Mouse (Mus musculus) heart, postnatal 0 days (tissue): ENCODE results near the gene Cox5b. TPM values are rescaled to one million over a fixed set of nuclear protein-coding genes. Genes with fewer than 3 reads are reported as not detected.

Experiments
- ATAC-seq: fragments of 200-750 bp; cut with Nextera tagmentation; 2 replicates; pipeline ENCODE4 v1.8.0; 2017; ENCODE audit warnings: low read depth, moderate number of reproducible peaks, moderate library complexity; ENCODE audit not compliant: insufficient read depth
- DNase-seq: peaks from one replicate; pipeline ENCODE4 v3.0.0-alpha.2; 2016; ENCODE audit warnings: low spot score
- H3K27ac ChIP-seq: fragments of 300-500 bp; sonication (generic); 2 replicates; pipeline ENCODE4 v1.5.1; 2014; ENCODE audit warnings: low read depth, mild to moderate bottlenecking
- H3K27me3 ChIP-seq: fragments of 300-500 bp; sonication (generic); 2 replicates; pipeline ENCODE4 v1.6.1; 2014; ENCODE audit warnings: low read length, mixed read lengths; ENCODE audit not compliant: control insufficient read depth, insufficient read depth
- H3K36me3 ChIP-seq: fragments of 300-500 bp; sonication (generic); replicated peaks from 2 replicates; pipeline ENCODE4 v1.6.1; 2014; ENCODE audit warnings: low read length, mixed read lengths; ENCODE audit not compliant: control insufficient read depth, insufficient read depth
- H3K4me1 ChIP-seq: fragments of 300-500 bp; sonication (generic); 2 replicates; pipeline ENCODE4 v1.6.1; 2014; ENCODE audit warnings: antibody characterized with exemption; ENCODE audit not compliant: control insufficient read depth, insufficient read depth
- H3K4me2 ChIP-seq: fragments of 300-500 bp; sonication (generic); 2 replicates; pipeline ENCODE4 v1.6.1; 2014; ENCODE audit warnings: low read depth, mild to moderate bottlenecking, low read length, moderate library complexity
- H3K4me3 ChIP-seq: fragments of 300-500 bp; sonication (generic); 2 replicates; pipeline ENCODE4 v1.5.1; 2014; ENCODE audit warnings: low read depth, low read length
- H3K9ac ChIP-seq: fragments of 300-500 bp; sonication (generic); replicated peaks from 2 replicates; pipeline ENCODE4 v1.6.1; 2014; ENCODE audit warnings: low read depth, low read length, mixed read lengths
- H3K9me3 ChIP-seq: fragments of 300-500 bp; sonication (generic); replicated peaks from 2 replicates; pipeline ENCODE4 v1.6.1; 2016; ENCODE audit warnings: low read length; ENCODE audit not compliant: control insufficient read depth
- CTCF ChIP-seq: IDR thresholded peaks from 2 replicates; pipeline ENCODE4 v1.5.1; 2016; ENCODE audit warnings: antibody characterized with exemption, control low read depth, low read depth
- EP300 ChIP-seq: IDR thresholded peaks from 2 replicates; pipeline ENCODE4 v1.6.1; 2016; ENCODE audit warnings: antibody characterized with exemption, low read depth
- WGBS: fragments of 180-500 bp; shearing (Covaris S2); extraction: QIAGEN DNeasy Blood & Tissue Kit; methylation state at CpG from one replicate; pipeline ENCODE4 v1.1.7; 2014; 5-methylcytosine and 5-hydroxymethylcytosine counted together
- microRNA-seq: library from miRNA; unstranded; fragments of <30 nt; microRNA quantifications from one replicate; pipeline ENCODE4, GENCODE M21; 2016
- polyA plus RNA-seq: library from polyadenylated mRNA; unstranded; fragments of >200 nt; fragmentation: Nextera tagmentation; extraction: Ambion mirVana; gene quantifications from 2 replicates; pipeline ENCODE4 v1.2.1, GENCODE M21; 2015
- total RNA-seq: library from RNA; depleted of rRNA; stranded (reverse); fragments of >200 nt; gene quantifications from 2 replicates; pipeline ENCODE4 v1.2.3, GENCODE M21; 2014; ENCODE audit warnings: low replicate concordance; rRNA removed

Cox5b gene
- total and polyA plus RNA-seq, 2 experiments from 2014 or later = 1,006 to 2,595 TPM

- Histone ChIP-seq H3K9me3 (no peaks in the 10 kb centered on the region), H3K4me1 (no peaks in the 10 kb centered on the region), H3K4me3 (no peak overlapping the region), H3K27me3 (no peaks in the 10 kb centered on the region), H3K4me2 (no peak overlapping the region), H3K27ac (no peak overlapping the region), H3K9ac (no peak overlapping the region), H3K36me3 (no peaks in the 10 kb centered on the region)
- TF ChIP-seq CTCF (no peak), EP300 (no peak)
- 64% methylated on average over 16 of the region's 16 CpGs for WGBS
- DNase-seq = no peak
- no peak for ATAC-seq
Observed at GRCm38 (mm10) chr1:36723146-36724056, 32.2 kb downstream of the Cox5b start.

GRCm38 (mm10) chr1:36724057-36724431, 32.8 kb downstream of the Cox5b start:
- Histone ChIP-seq H3K36me3 (no peaks in the 10 kb centered on the region), H3K27ac (no peak overlapping the region), H3K27me3 (no peaks in the 10 kb centered on the region), H3K9me3 (no peaks in the 10 kb centered on the region), H3K4me2 (no peak overlapping the region), H3K9ac (no peak overlapping the region), H3K4me3 (no peak overlapping the region), H3K4me1 (no peaks in the 10 kb centered on the region)
- WGBS = 76% methylated on average over 4 of the region's 4 CpGs
- TF ChIP-seq EP300 (no peak), CTCF (no peak)
- ATAC-seq (no peak), DNase-seq (no peak)

DNA sequence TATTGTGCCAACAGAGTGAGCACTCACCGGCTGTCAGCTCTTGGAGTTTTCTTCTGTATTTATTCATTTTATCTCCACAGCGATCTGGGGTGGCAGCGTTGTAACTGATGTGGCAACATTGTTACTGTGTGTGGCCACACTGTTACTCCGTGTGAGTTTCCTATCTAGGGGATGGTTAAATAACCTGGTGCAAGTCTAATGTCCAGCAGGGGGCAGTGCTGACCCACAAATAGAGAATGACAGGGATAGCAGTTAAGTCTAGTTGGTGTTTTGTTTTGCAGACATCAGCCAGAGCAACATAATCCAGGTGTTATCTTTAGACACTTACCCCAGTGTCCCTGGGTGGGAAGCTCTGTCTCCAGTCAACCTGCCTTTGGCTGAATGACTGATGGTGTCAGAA, 46.1 kb downstream of the Cox5b start:
- DNase-seq (peak; percentile 76), ATAC-seq (peak; percentile 51; the same call in 1 of the 2 replicates)
- H3K4me2 ChIP-seq = no peak overlapping the region
- H3K4me1 ChIP-seq = no peaks in the 10 kb centered on the region
- no peaks in the 10 kb centered on the region for H3K9me3 ChIP-seq
- WGBS = 10% methylated on average over 4 of the region's 4 CpGs
- no peak overlapping the region for H3K9ac ChIP-seq
- no peaks in the 10 kb centered on the region for H3K36me3 ChIP-seq
- no peak overlapping the region for H3K27ac ChIP-seq
- H3K4me3 ChIP-seq = no peak overlapping the region
- TF ChIP-seq EP300 (no peak), CTCF (peak; percentile 92)
- H3K27me3 ChIP-seq = 0 out of 2 replicates have a peak, but pooled peaks cover 6% of the 10 kb centered on the region

DNA sequence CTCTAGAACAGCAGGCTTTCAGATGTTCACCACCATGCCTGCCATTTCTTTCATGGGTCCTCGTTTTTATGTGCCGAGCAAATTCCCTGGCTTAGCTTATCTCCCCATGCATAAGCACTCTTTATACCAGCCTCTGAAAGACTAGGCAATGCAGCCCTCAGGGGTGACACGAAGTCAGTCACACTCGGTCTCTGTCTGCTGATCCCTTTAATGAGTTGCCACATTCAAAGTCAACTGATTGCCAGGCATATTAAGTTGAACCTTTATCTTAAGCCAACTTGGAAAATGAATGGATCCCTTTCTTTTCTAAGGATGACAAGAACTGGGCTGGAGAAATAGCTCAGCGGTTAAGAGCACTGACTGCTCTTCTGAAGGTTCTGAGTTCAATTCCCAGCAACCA, 48.0 kb downstream of the Cox5b start:
- Histone ChIP-seq H3K27me3 (peaks cover 8% of the 10 kb centered on the region; the same call in 1 of the 2 replicates), H3K4me3 (no peak overlapping the region), H3K36me3 (no peaks in the 10 kb centered on the region), H3K27ac (no peak overlapping the region), H3K4me2 (no peak overlapping the region), H3K9me3 (no peaks in the 10 kb centered on the region), H3K4me1 (no peaks in the 10 kb centered on the region), H3K9ac (no peak overlapping the region)
- TF ChIP-seq EP300 = no peak
- no peak for TF ChIP-seq CTCF
- DNase-seq = no peak
- WGBS = 64% methylated on average over 5 of the region's 5 CpGs
- ATAC-seq = no peak

GRCm38 (mm10) chr1:36743046-36743445, 51.8 kb downstream of the Cox5b start:
- Histone ChIP-seq H3K27ac (no peak overlapping the region), H3K9ac (no peak overlapping the region), H3K4me3 (no peak overlapping the region), H3K27me3 (peaks cover 14% of the 10 kb centered on the region; the same call in 1 of the 2 replicates), H3K36me3 (no peaks in the 10 kb centered on the region), H3K4me2 (no peak overlapping the region), H3K4me1 (no peaks in the 10 kb centered on the region), H3K9me3 (no peaks in the 10 kb centered on the region)
- WGBS = 52% methylated on average over 9 of the region's 9 CpGs
- no peak for ATAC-seq
- TF ChIP-seq EP300 (no peak), CTCF (no peak)
- DNase-seq = no peak

Small RNA genes within 50 kb of the gene (microRNA-seq; reads per million reads assigned to microRNA genes)
- gene Gm24133 = not detected

Other genes starting within 250 kb of the Cox5b start
- 6.4 and 8.2 TPM in 2 replicates for gene Lman2l, start 246.2 kb upstream of the Cox5b start, total RNA-seq
- gene Lman2l, start 246.2 kb upstream of the Cox5b start, polyA plus RNA-seq = 22.3 and 25.4 TPM in 2 replicates
- gene Cnnm4, start 219.8 kb upstream of the Cox5b start, total RNA-seq = 5.2 and 7.4 TPM in 2 replicates
- 3.6 and 4.2 TPM in 2 replicates for gene Cnnm4, start 219.8 kb upstream of the Cox5b start, polyA plus RNA-seq
- 10.2 and 21.4 TPM in 2 replicates for gene Cnnm3, start 179.6 kb upstream of the Cox5b start, total RNA-seq
- gene Cnnm3, start 179.6 kb upstream of the Cox5b start, polyA plus RNA-seq = 2.0 and 2.2 TPM in 2 replicates
- 62.2 and 93.8 TPM in 2 replicates for gene Ankrd23, start 154.6 kb upstream of the Cox5b start, total RNA-seq
- gene Ankrd23, start 154.6 kb upstream of the Cox5b start, polyA plus RNA-seq = 26.7 and 34.2 TPM in 2 replicates
- gene Gm42417, start 152.0 kb upstream of the Cox5b start, total RNA-seq = not detected in 2 replicates
- 1.2 TPM in 1 of 2 replicates, not detected in the other for gene Gm42417, start 152.0 kb upstream of the Cox5b start, polyA plus RNA-seq
- gene Ankrd39, start 144.0 kb upstream of the Cox5b start, total RNA-seq = 32.7 and 34.9 TPM in 2 replicates
- gene Ankrd39, start 144.0 kb upstream of the Cox5b start, polyA plus RNA-seq = 26.6 and 29.0 TPM in 2 replicates
- 11.9 and 13.2 TPM in 2 replicates for gene Sema4c, start 133.1 kb upstream of the Cox5b start, total RNA-seq
- 5.7 and 6.1 TPM in 2 replicates for gene Sema4c, start 133.1 kb upstream of the Cox5b start, polyA plus RNA-seq
- not detected in 2 replicates for gene Fam178b, start 8.3 kb upstream of the Cox5b start, total RNA-seq
- 0.81 and 1.5 TPM in 2 replicates for gene Fam178b, start 8.3 kb upstream of the Cox5b start, polyA plus RNA-seq
- not detected in 2 replicates for gene 4933424G06Rik, start 18.7 kb downstream of the Cox5b start, total RNA-seq
- not detected in 2 replicates for gene 4933424G06Rik, start 18.7 kb downstream of the Cox5b start, polyA plus RNA-seq
- gene Actr1b, start 23.0 kb downstream of the Cox5b start, total RNA-seq = 80.5 and 96.8 TPM in 2 replicates
- 67.1 and 67.5 TPM in 2 replicates for gene Actr1b, start 23.0 kb downstream of the Cox5b start, polyA plus RNA-seq
- gene Zap70, start 70.3 kb downstream of the Cox5b start, total RNA-seq = 0.12 TPM in 1 of 2 replicates, not detected in the other
- 0.08 and 0.12 TPM in 2 replicates for gene Zap70, start 70.3 kb downstream of the Cox5b start, polyA plus RNA-seq